Mouse (Mus musculus) hindbrain, embryonic 16.5 days (tissue): ENCODE results near the gene Pi4k2a. TPM values are rescaled to one million over a fixed set of nuclear protein-coding genes. Genes with fewer than 3 reads are reported as not detected.

Source experiments
- ATAC-seq: fragments of 200-750 bp; cut with Nextera tagmentation; 2 replicates; pipeline ENCODE4 v1.8.0; 2017; ENCODE audit warnings: moderate TSS enrichment, moderate library complexity
- H3K27ac ChIP-seq: fragments of 300-500 bp; sonication (generic); 2 replicates; pipeline ENCODE4 v1.5.1; 2014; ENCODE audit warnings: low read depth, mild to moderate bottlenecking, control low read depth, low read length, moderate library complexity
- H3K27me3 ChIP-seq: fragments of 300-500 bp; sonication (generic); replicated peaks from 2 replicates; pipeline ENCODE4 v1.6.1; 2014; ENCODE audit warnings: low read length; ENCODE audit not compliant: control insufficient read depth, insufficient read depth
- H3K36me3 ChIP-seq: fragments of 300-500 bp; sonication (generic); 2 replicates; pipeline ENCODE4 v1.6.1; 2014; ENCODE audit warnings: mild to moderate bottlenecking, low read length, moderate library complexity, mixed read lengths; ENCODE audit not compliant: control insufficient read depth, insufficient read depth
- H3K4me1 ChIP-seq: fragments of 300-500 bp; sonication (generic); 2 replicates; pipeline ENCODE4 v1.6.1; 2014; ENCODE audit warnings: low read depth, low read length; ENCODE audit not compliant: control insufficient read depth, insufficient read depth
- H3K4me2 ChIP-seq: fragments of 300-500 bp; sonication (generic); 2 replicates; pipeline ENCODE4 v1.6.1; 2014; ENCODE audit warnings: mild to moderate bottlenecking, low read length, control low read depth, moderate library complexity
- H3K4me3 ChIP-seq: fragments of 300-500 bp; sonication (generic); 2 replicates; pipeline ENCODE4 v1.5.1; 2014; ENCODE audit warnings: mild to moderate bottlenecking, low read length, control low read depth, moderate library complexity
- H3K9ac ChIP-seq: fragments of 300-500 bp; sonication (generic); 2 replicates; pipeline ENCODE4 v1.6.1; 2014; ENCODE audit warnings: low read depth, mild to moderate bottlenecking, control low read depth, low read length, moderate library complexity
- H3K9me3 ChIP-seq: fragments of 300-500 bp; sonication (generic); 2 replicates; pipeline ENCODE4 v1.6.1; 2014; ENCODE audit warnings: mild to moderate bottlenecking, low read length, moderate library complexity; ENCODE audit not compliant: control insufficient read depth
- WGBS: fragments of 180-500 bp; shearing (Covaris S2); extraction: QIAGEN DNeasy Blood & Tissue Kit; methylation state at CpG from one replicate; pipeline ENCODE4 v1.1.7; 2014; 5-methylcytosine and 5-hydroxymethylcytosine counted together
- polyA plus RNA-seq: library from polyadenylated mRNA; unstranded; fragments of >200 nt; fragmentation: Nextera tagmentation; extraction: Ambion mirVana; gene quantifications from 2 replicates; pipeline ENCODE4 v1.2.1, GENCODE M21; 2015

The Pi4k2a gene
- polyA plus RNA-seq, 1 experiment from 2014 or later = 9.6 TPM

DNA sequence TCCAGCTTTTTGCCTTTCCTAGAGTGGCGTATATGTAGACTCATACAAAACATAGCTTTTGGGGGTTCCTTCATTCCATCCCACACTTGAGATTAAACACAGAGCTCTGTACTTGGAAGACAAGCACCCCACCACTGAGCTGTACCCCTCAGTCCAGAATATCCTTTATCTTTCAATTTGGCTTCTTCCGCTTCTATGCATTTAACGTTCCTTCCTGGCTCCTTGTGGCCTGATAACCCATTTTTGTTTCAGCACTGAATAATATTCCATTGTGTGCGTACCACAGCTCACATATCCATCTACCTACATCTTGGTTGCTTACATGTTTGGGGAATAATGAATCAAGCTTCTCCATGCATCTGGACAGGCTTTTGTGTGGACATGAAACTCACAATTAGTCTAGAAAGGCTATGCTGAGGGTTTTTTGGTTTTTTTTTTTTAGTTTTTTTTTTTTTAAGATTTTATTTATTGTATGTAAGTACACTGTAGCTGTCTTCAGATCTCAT lies 47.0 kb downstream of the Pi4k2a start:
- Histone ChIP-seq H3K9ac (no peak overlapping the region), H3K27ac (no peak overlapping the region), H3K9me3 (no peaks in the 10 kb centered on the region), H3K4me2 (no peak overlapping the region), H3K36me3 (no peaks in the 10 kb centered on the region), H3K27me3 (no peaks in the 10 kb centered on the region), H3K4me3 (no peak overlapping the region), H3K4me1 (no peaks in the 10 kb centered on the region)
- WGBS = 93% methylated on average over 4 of the region's 4 CpGs
- no peak for ATAC-seq

GRCm38 (mm10) chr19:42138517-42139285 lies 48.4 kb downstream of the Pi4k2a start:
- no peaks in the 10 kb centered on the region for H3K27me3 ChIP-seq
- ATAC-seq = no peak
- no peak overlapping the region for H3K9ac ChIP-seq
- H3K27ac ChIP-seq = no peak overlapping the region
- no peak overlapping the region for H3K4me3 ChIP-seq
- H3K4me2 ChIP-seq = no peak overlapping the region
- no peaks in the 10 kb centered on the region for H3K4me1 ChIP-seq
- WGBS = 91% methylated on average over 15 of the region's 15 CpGs
- no peaks in the 10 kb centered on the region for H3K9me3 ChIP-seq
- no peaks in the 10 kb centered on the region for H3K36me3 ChIP-seq

DNA sequence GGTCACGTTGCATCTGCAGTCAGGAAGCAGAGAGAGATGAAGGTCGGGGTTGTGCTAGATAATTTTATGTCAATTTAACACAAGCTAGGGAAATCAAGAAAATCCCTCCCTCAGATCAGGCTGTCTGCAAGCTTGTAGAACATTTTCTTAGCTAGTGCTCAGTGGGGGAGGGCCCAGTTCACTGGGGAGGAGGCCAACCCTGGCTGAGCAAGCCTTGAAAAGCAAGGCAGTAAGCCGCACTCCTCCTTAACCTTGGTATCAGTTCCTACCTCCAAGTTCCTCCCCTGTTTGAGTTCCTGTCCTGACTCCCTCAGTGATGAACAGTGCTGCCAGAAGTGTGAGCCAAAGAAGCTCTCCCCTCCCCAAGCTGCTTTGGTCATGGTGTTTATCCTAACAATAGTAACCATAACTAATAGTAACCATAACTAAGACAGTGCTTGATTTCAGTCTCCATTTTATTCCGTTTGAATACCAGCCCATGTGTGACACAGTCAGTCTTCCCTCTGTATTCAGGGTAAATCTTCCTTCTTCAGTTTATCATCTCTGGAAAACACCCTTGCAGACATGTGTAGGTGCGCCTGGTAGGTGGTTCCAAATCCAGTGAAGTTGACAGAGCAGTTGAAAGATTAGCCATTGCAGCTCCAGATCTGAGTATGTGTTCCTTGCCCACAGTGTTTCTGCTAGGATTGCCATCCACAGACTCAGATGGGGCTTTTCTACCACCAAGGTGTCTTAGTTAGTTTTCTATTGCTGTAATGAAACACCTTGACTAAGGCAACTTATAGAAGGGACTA lies 49.7 kb downstream of the Pi4k2a start:
- ATAC-seq = no peak
- Histone ChIP-seq H3K27ac (no peak overlapping the region), H3K9ac (no peak overlapping the region), H3K36me3 (no peaks in the 10 kb centered on the region), H3K27me3 (no peaks in the 10 kb centered on the region), H3K4me3 (no peak overlapping the region), H3K4me2 (no peak overlapping the region), H3K9me3 (no peaks in the 10 kb centered on the region), H3K4me1 (no peaks in the 10 kb centered on the region)
- 85% methylated on average over 5 of the region's 5 CpGs for WGBS

DNA sequence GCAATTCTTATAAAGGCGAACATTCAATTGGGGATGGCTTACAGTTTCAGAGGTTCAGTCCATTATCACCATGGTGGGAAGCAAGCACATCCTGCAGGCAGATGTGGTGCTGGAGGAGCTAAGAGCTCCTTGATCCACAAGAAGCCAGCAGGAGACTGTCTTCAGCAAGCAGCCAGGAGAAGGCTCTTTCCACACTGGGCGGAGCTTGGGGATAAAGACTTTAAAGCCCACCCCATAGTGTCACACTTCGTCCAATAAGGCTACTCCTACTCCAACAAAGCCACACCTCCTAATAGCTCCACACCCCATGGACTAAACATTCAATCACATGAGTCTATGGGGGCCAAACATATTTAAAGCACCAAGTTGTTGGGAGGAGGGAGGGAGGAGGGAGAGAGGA lies 51.7 kb downstream of the Pi4k2a start:
- Histone ChIP-seq H3K4me2 (no peak overlapping the region), H3K27me3 (no peaks in the 10 kb centered on the region; the same call in 1 of the 2 replicates), H3K27ac (no peak overlapping the region), H3K4me1 (no peaks in the 10 kb centered on the region), H3K4me3 (no peak overlapping the region), H3K9ac (no peak overlapping the region), H3K36me3 (no peaks in the 10 kb centered on the region), H3K9me3 (no peaks in the 10 kb centered on the region)
- no peak for ATAC-seq
- 73% methylated on average over 3 of the region's 3 CpGs for WGBS

- Histone ChIP-seq H3K27me3 (no peaks in the 10 kb centered on the region; the same call in 1 of the 2 replicates), H3K4me2 (no peak overlapping the region), H3K4me1 (no peaks in the 10 kb centered on the region), H3K36me3 (no peaks in the 10 kb centered on the region), H3K9me3 (no peaks in the 10 kb centered on the region), H3K27ac (no peak overlapping the region), H3K9ac (no peak overlapping the region), H3K4me3 (no peak overlapping the region)
- no peak for ATAC-seq
- WGBS = 68% methylated on average over 2 of the region's 2 CpGs
These were observed 52.5 kb downstream of the Pi4k2a start for GRCm38 (mm10) chr19:42142757-42143156.

DNA sequence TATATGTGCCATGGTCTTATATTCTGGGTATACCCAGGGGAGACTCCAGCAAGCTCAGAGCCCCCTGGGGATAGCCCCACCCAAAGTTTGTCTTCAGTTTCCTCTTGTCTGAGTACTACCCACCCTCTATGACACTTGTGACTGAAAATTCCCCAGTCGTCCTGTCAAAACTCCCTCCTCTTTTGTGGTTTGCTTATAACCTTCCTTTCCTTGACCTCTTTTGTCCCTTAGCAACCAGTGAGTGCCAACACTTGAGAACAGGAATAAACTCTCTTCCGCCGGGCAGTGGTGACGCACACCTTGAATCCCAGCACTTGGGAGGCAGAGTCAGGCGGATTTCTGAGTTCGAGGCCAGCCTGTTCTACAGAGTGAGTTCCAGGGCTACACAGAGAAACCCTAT lies 53.8 kb downstream of the Pi4k2a start:
- WGBS = 58% methylated on average over 6 of the region's 6 CpGs
- H3K9me3 ChIP-seq = no peaks in the 10 kb centered on the region
- no peak overlapping the region for H3K27ac ChIP-seq
- ATAC-seq = no peak
- H3K36me3 ChIP-seq = no peaks in the 10 kb centered on the region
- 0 out of 2 replicates have a peak, but pooled peaks cover 4% of the 10 kb centered on the region for H3K4me1 ChIP-seq
- H3K27me3 ChIP-seq = peaks cover 4% of the 10 kb centered on the region; the same call in 1 of the 2 replicates
- H3K4me2 ChIP-seq = no peak overlapping the region
- H3K4me3 ChIP-seq = no peak overlapping the region
- no peak overlapping the region for H3K9ac ChIP-seq

DNA sequence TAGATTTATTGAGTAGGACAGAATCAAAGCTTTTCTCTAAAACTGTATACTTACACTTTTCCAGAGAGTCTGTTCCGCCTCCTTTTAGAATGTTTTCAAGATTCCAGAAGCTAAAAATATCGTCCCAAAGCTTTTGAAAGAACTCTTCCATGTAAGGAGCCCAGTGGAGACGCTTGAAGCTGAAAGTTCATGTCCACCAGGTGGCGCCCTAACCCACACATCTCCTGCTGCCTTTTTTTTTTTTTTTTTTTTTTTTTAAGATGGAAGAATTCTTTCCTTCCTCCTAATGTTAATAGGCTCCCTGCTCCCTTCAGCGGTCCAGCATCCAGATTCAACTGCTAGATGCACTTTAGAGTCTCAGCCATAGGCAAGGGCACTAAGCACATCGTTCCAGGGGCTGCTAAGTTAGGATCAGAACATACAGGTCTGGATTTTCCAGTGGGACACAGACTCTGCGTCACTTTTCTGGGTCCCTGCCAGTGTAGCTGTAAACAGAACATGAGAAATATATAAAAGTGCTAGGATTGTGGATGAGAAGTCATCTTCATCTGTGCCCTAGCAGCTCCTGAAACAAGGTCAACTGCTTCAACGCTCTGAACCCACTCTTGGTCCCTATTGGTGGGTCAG lies 54.4 kb downstream of the Pi4k2a start:
- WGBS = 29% methylated on average over 8 of the region's 8 CpGs
- Histone ChIP-seq H3K9ac (no peak overlapping the region), H3K4me2 (no peak overlapping the region), H3K4me1 (0 out of 2 replicates have a peak, but pooled peaks cover 4% of the 10 kb centered on the region), H3K4me3 (no peak overlapping the region), H3K27me3 (peaks cover 7% of the 10 kb centered on the region; the same call in 1 of the 2 replicates), H3K9me3 (no peaks in the 10 kb centered on the region), H3K36me3 (no peaks in the 10 kb centered on the region), H3K27ac (no peak overlapping the region)
- no peak for ATAC-seq

- 62% methylated on average over 4 of the region's 4 CpGs for WGBS
- Histone ChIP-seq H3K4me3 (no peak overlapping the region), H3K9me3 (no peaks in the 10 kb centered on the region), H3K4me1 (0 out of 2 replicates have a peak, but pooled peaks cover 4% of the 10 kb centered on the region), H3K27ac (no peak overlapping the region), H3K36me3 (no peaks in the 10 kb centered on the region), H3K27me3 (peaks cover 7% of the 10 kb centered on the region; the same call in 1 of the 2 replicates), H3K4me2 (no peak overlapping the region), H3K9ac (no peak overlapping the region)
- no peak for ATAC-seq
These were observed 54.9 kb downstream of the Pi4k2a start for GRCm38 (mm10) chr19:42145210-42145609.

DNA sequence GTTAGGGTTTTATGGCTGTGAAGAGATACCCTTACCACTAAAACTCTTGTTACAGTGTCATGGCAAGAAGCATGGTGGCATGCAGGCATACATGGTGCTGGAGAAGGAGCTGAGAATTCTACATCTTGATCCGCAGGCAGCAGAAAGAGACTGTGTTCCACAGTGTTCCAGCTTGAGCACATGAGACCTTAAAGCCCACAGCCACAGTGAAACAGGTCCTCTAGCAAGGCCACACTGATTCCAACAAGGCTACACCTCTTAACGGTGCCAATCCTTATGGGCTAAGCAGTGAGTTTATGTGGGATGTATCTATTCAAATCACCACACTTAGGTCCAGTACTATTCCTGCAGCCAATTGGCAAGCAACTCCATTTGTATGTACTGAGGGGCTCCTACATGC lies 55.5 kb downstream of the Pi4k2a start:
- no peak overlapping the region for H3K9ac ChIP-seq
- no peak overlapping the region for H3K4me3 ChIP-seq
- no peak for ATAC-seq
- WGBS = 87% methylated on average over 2 of the region's 2 CpGs
- H3K9me3 ChIP-seq = no peaks in the 10 kb centered on the region
- peaks cover 4% of the 10 kb centered on the region; the same call in 1 of the 2 replicates for H3K4me1 ChIP-seq
- no peaks in the 10 kb centered on the region for H3K36me3 ChIP-seq
- H3K4me2 ChIP-seq = no peak overlapping the region
- no peak overlapping the region for H3K27ac ChIP-seq
- H3K27me3 ChIP-seq = peaks cover 7% of the 10 kb centered on the region; the same call in 1 of the 2 replicates
